Mouse (Mus musculus) forebrain, embryonic 13.5 days (tissue): Measurements from ENCODE around the gene Olfr676. TPM values are rescaled to one million over a fixed set of nuclear protein-coding genes. Genes with fewer than 3 reads are reported as not detected.
"Not testable (repeated sequence)": the region's sequence is repeated elsewhere in the genome, so short reads cannot be mapped to it uniquely, and the experiment has no call there.

Experiments used
- ATAC-seq: fragments of 200-750 bp; cut with Nextera tagmentation; 2 replicates; pipeline ENCODE4 v1.8.0; 2017
- H3K27ac ChIP-seq: fragments of 300-500 bp; sonication (generic); 2 replicates; pipeline ENCODE4 v1.5.1; 2015; ENCODE audit warnings: inconsistent platforms, mild to moderate bottlenecking, moderate library complexity
- H3K27me3 ChIP-seq: fragments of 300-500 bp; sonication (generic); 2 replicates; pipeline ENCODE4 v1.6.1; 2015; ENCODE audit warnings: mild to moderate bottlenecking, inconsistent platforms
- H3K36me3 ChIP-seq: fragments of 300-500 bp; sonication (generic); 2 replicates; pipeline ENCODE4 v1.6.1; 2015; ENCODE audit warnings: mild to moderate bottlenecking, inconsistent platforms; ENCODE audit not compliant: poor library complexity, severe bottlenecking
- H3K4me1 ChIP-seq: fragments of 300-500 bp; sonication (generic); 2 replicates; pipeline ENCODE4 v1.6.1; 2015; ENCODE audit warnings: inconsistent platforms
- H3K4me2 ChIP-seq: fragments of 300-500 bp; sonication (generic); 2 replicates; pipeline ENCODE4 v1.6.1; 2015; ENCODE audit warnings: inconsistent platforms, mild to moderate bottlenecking, moderate library complexity
- H3K4me3 ChIP-seq: fragments of 300-500 bp; sonication (generic); 2 replicates; pipeline ENCODE4 v1.5.1; 2015; ENCODE audit warnings: mild to moderate bottlenecking, inconsistent platforms
- H3K9ac ChIP-seq: fragments of 300-500 bp; sonication (generic); 2 replicates; pipeline ENCODE4 v1.6.1; 2015; ENCODE audit warnings: mild to moderate bottlenecking, inconsistent platforms
- H3K9me3 ChIP-seq: fragments of 300-500 bp; sonication (generic); replicated peaks from 2 replicates; pipeline ENCODE4 v1.6.1; 2016; ENCODE audit warnings: inconsistent platforms
- WGBS: fragments of 180-500 bp; shearing (Covaris S2); methylation state at CpG from one replicate; pipeline ENCODE4 v1.1.7; 2015; 5-methylcytosine and 5-hydroxymethylcytosine counted together
- polyA plus RNA-seq: library from polyadenylated mRNA; unstranded; fragments of >200 nt; fragmentation: Nextera tagmentation; extraction: Ambion mirVana; gene quantifications from 2 replicates; pipeline ENCODE4 v1.2.1, GENCODE M21; 2015

The Olfr676 gene
- polyA plus RNA-seq = not detected in 2 replicates

DNA sequence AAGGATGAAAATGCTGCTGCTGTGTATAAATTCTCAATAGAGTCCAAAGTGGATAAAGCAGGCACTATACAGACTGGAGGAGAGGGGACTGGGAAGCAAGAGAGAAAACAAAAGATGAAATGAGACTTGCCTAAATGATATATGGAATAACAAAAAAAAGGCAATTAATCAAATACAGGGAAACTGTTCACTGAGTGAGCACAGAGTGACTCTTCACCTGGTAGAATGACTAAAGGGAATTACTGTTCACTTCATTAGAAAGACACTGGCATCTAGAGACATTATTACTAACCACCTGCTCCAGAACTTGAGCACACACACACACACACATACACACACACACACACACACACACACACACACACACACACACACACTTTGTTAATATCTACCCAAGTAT lies at the start of gene Olfr676:
Gene Olfr676, plus strand, starts transcription at position 301 of the 400 bp plus-strand sequence.
- Histone ChIP-seq H3K4me3 (no peak within 1 kb of the TSS), H3K4me1 (no peaks in the 10 kb centered on the region), H3K27me3 (no peaks in the 10 kb centered on the region), H3K9ac (no peak within 1 kb of the TSS), H3K36me3 (no peaks in the 10 kb centered on the region), H3K4me2 (no peak within 1 kb of the TSS), H3K27ac (no peak within 1 kb of the TSS), H3K9me3 (no peaks in the 10 kb centered on the region)
- ATAC-seq = no peak

DNA sequence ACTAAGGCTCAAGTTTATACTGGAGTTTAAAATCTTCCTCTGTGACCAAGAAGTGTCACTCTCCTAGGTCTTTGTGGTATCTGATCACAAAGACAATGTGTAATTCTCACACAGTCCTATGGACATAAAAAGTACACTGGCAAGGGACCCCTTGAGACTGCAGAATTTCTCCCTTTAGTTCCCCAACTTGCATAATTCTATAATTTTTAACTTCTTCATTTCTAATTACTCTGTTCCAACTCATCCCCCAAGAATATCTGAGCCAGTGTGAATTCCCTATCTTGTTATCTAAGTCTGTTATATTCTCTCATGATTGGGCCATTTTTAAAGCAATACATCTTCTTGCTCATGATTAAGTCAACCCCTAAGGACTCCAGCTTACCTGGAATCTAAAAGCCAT lies 30.6 kb upstream of the Olfr676 start, which contains the start of gene Olfr672:
Gene Olfr672, minus strand, starts transcription at position 101 of the 400 bp plus-strand sequence.
- ATAC-seq = no peak
- H3K36me3 ChIP-seq = no peaks in the 10 kb centered on the region
- no peak within 1 kb of the TSS for H3K9ac ChIP-seq
- H3K27me3 ChIP-seq = no peaks in the 10 kb centered on the region
- no peak within 1 kb of the TSS for H3K27ac ChIP-seq
- no peak within 1 kb of the TSS for H3K4me3 ChIP-seq
- no peaks in the 10 kb centered on the region for H3K9me3 ChIP-seq
- no peaks in the 10 kb centered on the region for H3K4me1 ChIP-seq
- no peak within 1 kb of the TSS for H3K4me2 ChIP-seq

DNA sequence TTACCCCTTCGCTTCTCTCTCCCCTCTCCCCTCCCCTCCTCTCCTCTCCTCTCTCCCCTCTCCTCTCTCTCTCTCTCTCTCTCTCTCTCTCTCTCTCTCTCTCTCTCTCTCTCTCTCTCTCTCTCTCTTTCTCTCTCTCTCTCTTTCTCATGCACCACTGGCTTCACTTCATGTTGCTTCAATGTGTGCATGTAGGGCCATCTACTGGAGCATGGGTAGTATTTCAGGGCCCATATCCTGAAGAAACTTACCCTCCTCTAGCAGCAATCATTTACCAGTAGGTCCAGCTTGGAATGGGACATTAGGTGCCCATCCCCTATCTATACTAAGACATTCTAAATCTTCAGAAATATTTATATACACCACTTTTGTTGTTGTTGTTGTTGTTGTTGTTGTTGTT lies 10.0 kb upstream of the Olfr676 start:
- Histone ChIP-seq H3K27me3 (no peaks in the 10 kb centered on the region), H3K4me2 (no peak overlapping the region), H3K9me3 (no peaks in the 10 kb centered on the region), H3K9ac (no peak overlapping the region), H3K27ac (no peak overlapping the region), H3K36me3 (no peaks in the 10 kb centered on the region), H3K4me3 (no peak overlapping the region), H3K4me1 (no peaks in the 10 kb centered on the region)
- WGBS = 100% methylated on average over 1 of the region's 1 CpGs
- ATAC-seq = no peak

DNA sequence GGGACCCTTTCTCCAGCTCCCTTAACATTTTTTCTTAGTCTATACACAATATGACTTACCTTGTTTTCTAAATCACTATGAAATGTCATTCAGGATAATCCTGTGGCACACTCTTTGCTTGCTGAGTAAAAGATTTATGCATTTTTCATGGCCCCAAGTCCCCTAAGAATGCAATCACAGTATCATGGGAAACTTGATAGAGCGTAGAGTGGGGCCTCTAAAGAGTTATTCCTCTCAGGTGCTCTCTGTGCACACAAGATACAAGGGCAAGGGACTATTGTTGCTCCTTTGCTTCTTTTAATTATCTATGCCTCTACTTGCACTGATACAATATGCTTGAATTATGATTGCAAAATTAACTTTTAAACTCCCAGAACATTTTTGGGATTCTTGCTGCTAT lies 4.1 kb upstream of the Olfr676 start, which contains the start of gene Olfr675:
Gene Olfr675, minus strand, starts transcription at position 101 of the 400 bp plus-strand sequence.
- Histone ChIP-seq H3K4me2 (no peak within 1 kb of the TSS), H3K4me1 (no peaks in the 10 kb centered on the region), H3K27ac (no peak within 1 kb of the TSS), H3K27me3 (no peaks in the 10 kb centered on the region), H3K4me3 (no peak within 1 kb of the TSS), H3K9ac (no peak within 1 kb of the TSS), H3K36me3 (no peaks in the 10 kb centered on the region), H3K9me3 (no peaks in the 10 kb centered on the region)
- 78% methylated on average over 1 of the region's 1 CpGs for WGBS
- ATAC-seq = no peak

DNA sequence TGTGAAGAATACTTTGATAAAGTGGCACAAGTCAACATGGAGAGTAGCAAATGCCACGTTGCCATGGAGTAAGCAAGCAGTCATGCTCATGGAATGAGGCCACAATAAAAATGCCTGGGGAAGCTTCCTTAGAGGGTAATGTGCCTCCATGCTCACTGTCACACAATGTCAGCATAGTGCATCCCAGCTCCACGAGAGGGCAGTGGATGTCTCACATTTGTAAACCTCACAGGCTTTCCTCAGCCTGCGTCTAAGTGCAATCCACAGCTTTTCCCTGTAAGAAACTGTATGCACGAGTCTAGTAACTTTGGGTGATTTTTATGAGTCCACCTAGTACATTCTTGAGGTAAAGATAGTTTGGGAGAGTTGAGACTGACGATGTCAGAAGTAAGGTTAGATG lies 1.3 kb downstream of the Olfr676 start:
- not testable (repeated sequence) for H3K27ac ChIP-seq, H3K36me3 ChIP-seq, H3K9ac ChIP-seq, H3K4me1 ChIP-seq, H3K4me3 ChIP-seq, H3K4me2 ChIP-seq, H3K27me3 ChIP-seq, H3K9me3 ChIP-seq, ATAC-seq
- 61% methylated on average over 5 of the region's 5 CpGs for WGBS

DNA sequence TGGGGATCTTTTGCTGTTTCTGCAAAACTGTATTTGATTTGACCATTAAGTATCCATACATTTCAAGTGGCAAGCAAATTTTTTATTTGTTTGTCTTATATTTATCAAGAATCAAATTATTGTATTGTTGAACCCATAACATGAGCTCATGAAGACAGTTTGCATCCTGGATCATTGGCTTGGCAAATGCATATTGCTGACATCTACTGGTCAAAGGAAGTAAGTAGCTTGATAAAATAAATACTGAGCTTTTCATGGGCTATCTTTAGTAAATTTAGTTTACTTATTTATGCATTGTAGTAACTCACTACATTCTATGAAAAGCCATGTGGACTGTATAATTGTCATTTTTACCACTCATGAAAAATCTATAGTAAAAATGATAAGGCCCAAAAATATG lies 26.5 kb downstream of the Olfr676 start:
- Histone ChIP-seq H3K36me3 (no peaks in the 10 kb centered on the region), H3K27me3 (no peaks in the 10 kb centered on the region), H3K4me2 (no peak overlapping the region), H3K9me3 (no peaks in the 10 kb centered on the region), H3K9ac (no peak overlapping the region), H3K27ac (no peak overlapping the region), H3K4me3 (no peak overlapping the region), H3K4me1 (no peaks in the 10 kb centered on the region)
- ATAC-seq = no peak

DNA sequence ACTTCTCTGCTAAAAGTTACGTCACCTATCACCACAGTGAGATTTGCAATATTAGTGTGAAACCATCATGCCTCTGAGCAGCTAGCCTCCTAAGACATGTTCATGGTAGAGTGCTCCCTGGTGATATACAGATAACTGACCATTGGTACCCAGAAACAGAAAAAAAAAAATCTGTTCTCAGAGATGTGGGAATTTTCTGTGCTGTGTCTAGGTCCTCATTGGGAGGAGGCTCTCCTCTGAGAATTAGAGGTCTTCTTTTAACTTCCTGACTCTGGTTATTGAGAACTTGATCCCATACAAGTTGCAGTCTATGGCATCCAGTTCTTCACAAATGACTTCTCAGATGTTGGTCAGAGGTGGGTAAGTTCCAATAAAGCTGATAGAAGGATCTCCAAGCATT lies 31.7 kb downstream of the Olfr676 start, which contains the start of gene Olfr678:
Gene Olfr678, plus strand, starts transcription at position 301 of the 400 bp plus-strand sequence.
- no peaks in the 10 kb centered on the region for H3K4me1 ChIP-seq
- no peak for ATAC-seq
- WGBS = 92% methylated on average over 1 of the region's 1 CpGs
- no peak within 1 kb of the TSS for H3K9ac ChIP-seq
- no peaks in the 10 kb centered on the region for H3K9me3 ChIP-seq
- no peaks in the 10 kb centered on the region for H3K36me3 ChIP-seq
- no peak within 1 kb of the TSS for H3K4me2 ChIP-seq
- H3K4me3 ChIP-seq = no peak within 1 kb of the TSS
- no peaks in the 10 kb centered on the region for H3K27me3 ChIP-seq
- H3K27ac ChIP-seq = no peak within 1 kb of the TSS

DNA sequence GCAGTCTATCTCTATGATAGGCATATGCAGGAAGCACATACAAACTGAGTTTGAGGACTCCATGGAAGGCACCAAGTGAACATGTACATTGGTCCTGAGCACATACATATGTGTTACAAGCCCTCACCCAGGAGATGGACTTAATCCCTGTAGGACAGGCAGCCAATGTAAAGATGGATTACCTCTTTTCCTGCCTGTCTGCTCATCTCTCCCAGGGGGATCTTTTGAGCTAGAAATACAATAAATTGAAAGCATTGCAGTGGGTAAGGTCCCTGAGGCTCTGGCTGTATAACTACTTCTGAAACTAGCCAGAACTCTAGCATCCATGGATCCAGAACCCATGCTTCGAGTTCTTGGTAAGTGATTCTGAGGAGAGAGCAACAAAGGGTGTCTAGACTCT lies 48.4 kb downstream of the Olfr676 start, which contains the start of gene Olfr679:
Gene Olfr679, plus strand, starts transcription at position 301 of the 400 bp plus-strand sequence.
- Histone ChIP-seq H3K4me1 (no peaks in the 10 kb centered on the region), H3K27me3 (no peaks in the 10 kb centered on the region), H3K4me3 (no peak within 1 kb of the TSS), H3K9me3 (no peaks in the 10 kb centered on the region), H3K9ac (no peak within 1 kb of the TSS), H3K4me2 (no peak within 1 kb of the TSS), H3K27ac (no peak within 1 kb of the TSS), H3K36me3 (no peaks in the 10 kb centered on the region)
- 72% methylated on average over 1 of the region's 1 CpGs for WGBS
- ATAC-seq = no peak

Other genes with a start within 250 kb of the Olfr676 start
- gene Usp17lb, start 190.1 kb upstream of the Olfr676 start, polyA plus RNA-seq = not detected in 2 replicates
- not detected in 2 replicates for gene Usp17la, start 175.7 kb upstream of the Olfr676 start, polyA plus RNA-seq
- not detected in 2 replicates for gene Olfr665, start 154.7 kb upstream of the Olfr676 start, polyA plus RNA-seq
- not detected in 2 replicates for gene Olfr666, start 136.7 kb upstream of the Olfr676 start, polyA plus RNA-seq
- gene Olfr667, start 111.2 kb upstream of the Olfr676 start, polyA plus RNA-seq = not detected in 2 replicates
- gene Olfr668, start 104.6 kb upstream of the Olfr676 start, polyA plus RNA-seq = not detected in 2 replicates
- gene Olfr669, start 98.5 kb upstream of the Olfr676 start, polyA plus RNA-seq = not detected in 2 replicates
- not detected in 2 replicates for gene Olfr670, start 70.1 kb upstream of the Olfr676 start, polyA plus RNA-seq
- gene Olfr671, start 53.6 kb upstream of the Olfr676 start, polyA plus RNA-seq = not detected in 2 replicates
- gene Olfr672, start 30.7 kb upstream of the Olfr676 start, polyA plus RNA-seq = not detected in 2 replicates
- not detected in 2 replicates for gene Olfr675, start 4.2 kb upstream of the Olfr676 start, polyA plus RNA-seq
- not detected in 2 replicates for gene Olfr677, start 18.7 kb downstream of the Olfr676 start, polyA plus RNA-seq
- not detected in 2 replicates for gene Olfr678, start 31.8 kb downstream of the Olfr676 start, polyA plus RNA-seq
- not detected in 2 replicates for gene Olfr679, start 48.5 kb downstream of the Olfr676 start, polyA plus RNA-seq
- gene Olfr680-ps1, start 60.1 kb downstream of the Olfr676 start, polyA plus RNA-seq = not detected in 2 replicates
- gene Olfr681, start 84.1 kb downstream of the Olfr676 start, polyA plus RNA-seq = not detected in 2 replicates
- not detected in 2 replicates for gene Olfr683, start 114.3 kb downstream of the Olfr676 start, polyA plus RNA-seq
- not detected in 2 replicates for gene Olfr684, start 131.0 kb downstream of the Olfr676 start, polyA plus RNA-seq
- gene Olfr685, start 153.3 kb downstream of the Olfr676 start, polyA plus RNA-seq = not detected in 2 replicates
- gene Olfr686, start 174.8 kb downstream of the Olfr676 start, polyA plus RNA-seq = not detected in 2 replicates